Comparison of ENCODE assay signal across 23 mouse cellular contexts in the genomic region with DNA sequence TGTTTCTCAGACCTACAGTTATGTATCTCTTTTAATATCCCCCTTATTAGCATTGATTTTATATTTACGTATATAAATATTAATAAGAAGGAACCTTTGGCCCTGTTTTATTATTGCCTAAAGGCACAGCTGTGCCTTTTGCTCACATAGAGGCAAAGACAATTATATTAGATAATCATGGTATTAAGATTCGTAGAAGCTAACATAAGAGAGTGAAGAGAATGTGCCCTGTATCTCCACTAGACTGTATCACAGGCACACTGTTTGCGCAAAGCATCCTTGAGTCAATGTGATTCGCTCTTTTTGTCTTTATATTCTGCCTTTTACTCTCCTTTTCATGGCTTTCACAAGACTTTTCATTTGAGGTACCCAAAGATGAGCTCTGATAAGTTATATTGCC.
DNase-seq lines count a peak whose midpoint lies in the region; ATAC-seq and TF ChIP-seq lines count a peak whose summit lies in the region.
"Had no signal": no experiment of that assay in that cellular context is flagged by ENCODE, and none has a peak within 500 bp of the region (broad histone marks: within the 10 kb centered on the region; RNA-seq: fewer than 3 reads in every experiment).

No protein-coding gene starts in this region.

- ATAC-seq in hindbrain, embryonic 11.5 days (ENCODE audit: low FRiP score) = peak; percentile 60; the same call in 1 of the 2 replicates
- ATAC-seq in hindbrain, embryonic 13.5 days (ENCODE audit: low FRiP score) = no peak
- peak; percentile 71; the same call in 1 of the 2 replicates for ATAC-seq in hindbrain, embryonic 12.5 days (ENCODE audit: low FRiP score)
- ATAC-seq in midbrain, embryonic 12.5 days (ENCODE audit: low FRiP score, low read depth) = peak; percentile 52; the same call in 1 of the 2 replicates
- no peak for ATAC-seq in midbrain, postnatal 0 days (ENCODE audit: low FRiP score)
- ATAC-seq: activated CD4-positive, CD25-positive, alpha-beta regulatory T cell, adult 4 months; CD4-positive, CD25-positive, alpha-beta regulatory T cell, adult 4 months; Patski had no signal

- H3K4me3 ChIP-seq in hindbrain, embryonic 11.5 days (ENCODE audit: low read depth, low read length) = no peak overlapping the region
- H3K4me3 ChIP-seq in hindbrain, embryonic 13.5 days = no peak overlapping the region
- no peak overlapping the region for H3K4me3 ChIP-seq in hindbrain, embryonic 12.5 days
- H3K4me3 ChIP-seq in hindbrain, embryonic 10.5 days = no peak overlapping the region
- no peak overlapping the region for H3K4me3 ChIP-seq in midbrain, embryonic 12.5 days
- no peak overlapping the region for H3K4me3 ChIP-seq in midbrain, postnatal 0 days (ENCODE audit: low read depth, low read length)

- TF ChIP-seq CTCF in midbrain, postnatal 0 days (IDR thresholded peaks at IDR 0.05) = no peak
- no peak for TF ChIP-seq CTCF in brain, embryonic 14.5 days (IDR thresholded peaks at IDR 0.05; ENCODE audit: borderline replicate concordance, extremely low read depth, insufficient read depth, insufficient read length)

- WGBS in hindbrain, embryonic 11.5 days = 79% methylated on average over 4 of the region's 4 CpGs
- 79% methylated on average over 4 of the region's 4 CpGs for WGBS in hindbrain, embryonic 13.5 days
- WGBS in hindbrain, embryonic 12.5 days = 69% methylated on average over 4 of the region's 4 CpGs
- WGBS in hindbrain, embryonic 10.5 days = 89% methylated on average over 4 of the region's 4 CpGs
- 75% methylated on average over 4 of the region's 4 CpGs for WGBS in midbrain, embryonic 12.5 days
- WGBS in midbrain, postnatal 0 days = 75% methylated on average over 4 of the region's 4 CpGs

- H3K27ac ChIP-seq in hindbrain, embryonic 11.5 days (ENCODE audit: low read depth, low read length) = no peak overlapping the region
- H3K27ac ChIP-seq in hindbrain, embryonic 13.5 days = no peak overlapping the region
- H3K27ac ChIP-seq in hindbrain, embryonic 12.5 days = no peak overlapping the region
- no peak overlapping the region for H3K27ac ChIP-seq in hindbrain, embryonic 10.5 days
- H3K27ac ChIP-seq in midbrain, embryonic 12.5 days (replicated peaks) = no peak overlapping the region
- no peak overlapping the region for H3K27ac ChIP-seq in midbrain, postnatal 0 days (ENCODE audit: low read depth, low read length)

- no peak for DNase-seq in hindbrain, embryonic 11.5 days (ENCODE audit: low spot score)
- no peak for DNase-seq in hindbrain, embryonic 10.5 days (ENCODE audit: low spot score)
- no peak for DNase-seq in midbrain, postnatal 0 days (ENCODE audit: low spot score)
- DNase-seq in brain, embryonic 14.5 days (ENCODE audit: low read depth) = peak; percentile 8
- DNase-seq in heart, postnatal 4 days = no peak
- DNase-seq: adrenal gland, adult 2 months; adrenal gland, adult 8-10 months; adrenal gland, postnatal 10 days; adrenal gland, postnatal 14 days; adrenal gland, postnatal 25 days; adrenal gland, postnatal 36 days; B cell, adult 2 months; cerebellum, adult 11 months; cerebellum, adult 11-12 months; cerebellum, adult 18-20 months had no signal

- no peak for TF ChIP-seq POLR2A in brain, embryonic 14.5 days (IDR thresholded peaks at IDR 0.05; ENCODE audit: borderline replicate concordance, extremely low read depth, insufficient read depth, insufficient read length, poor library complexity, severe bottlenecking)

- H3K27me3 ChIP-seq in hindbrain, embryonic 11.5 days (ENCODE audit: control insufficient read depth, insufficient read depth, low read length) = no peaks in the 10 kb centered on the region
- no peaks in the 10 kb centered on the region for H3K27me3 ChIP-seq in hindbrain, embryonic 13.5 days
- no peaks in the 10 kb centered on the region for H3K27me3 ChIP-seq in hindbrain, embryonic 12.5 days
- H3K27me3 ChIP-seq in hindbrain, embryonic 10.5 days (ENCODE audit: insufficient read depth, poor library complexity, severe bottlenecking) = no peaks in the 10 kb centered on the region
- no peaks in the 10 kb centered on the region for H3K27me3 ChIP-seq in midbrain, embryonic 12.5 days
- H3K27me3 ChIP-seq in midbrain, postnatal 0 days (ENCODE audit: insufficient read depth, low read length) = no peaks in the 10 kb centered on the region
- H3K27me3 ChIP-seq: CH12.LX, Patski had no signal

- H3K4me1 ChIP-seq in hindbrain, embryonic 11.5 days (replicated peaks; ENCODE audit: control insufficient read depth, insufficient read depth, low read length) = no peaks in the 10 kb centered on the region
- no peaks in the 10 kb centered on the region for H3K4me1 ChIP-seq in hindbrain, embryonic 13.5 days (replicated peaks)
- H3K4me1 ChIP-seq in hindbrain, embryonic 12.5 days = no peaks in the 10 kb centered on the region
- no peaks in the 10 kb centered on the region for H3K4me1 ChIP-seq in hindbrain, embryonic 10.5 days (replicated peaks)
- H3K4me1 ChIP-seq in midbrain, embryonic 12.5 days = no peaks in the 10 kb centered on the region
- H3K4me1 ChIP-seq in midbrain, postnatal 0 days (ENCODE audit: insufficient read depth, low read length) = no peaks in the 10 kb centered on the region

- no peaks in the 10 kb centered on the region for H3K36me3 ChIP-seq in hindbrain, embryonic 11.5 days (ENCODE audit: control insufficient read depth, insufficient read depth, low read length)
- H3K36me3 ChIP-seq in hindbrain, embryonic 13.5 days = no peaks in the 10 kb centered on the region
- no peaks in the 10 kb centered on the region for H3K36me3 ChIP-seq in hindbrain, embryonic 12.5 days
- no peaks in the 10 kb centered on the region for H3K36me3 ChIP-seq in hindbrain, embryonic 10.5 days
- no peaks in the 10 kb centered on the region for H3K36me3 ChIP-seq in midbrain, embryonic 12.5 days
- H3K36me3 ChIP-seq in midbrain, postnatal 0 days (ENCODE audit: insufficient read depth, low read length) = no peaks in the 10 kb centered on the region
- H3K36me3 ChIP-seq: G1E had no signal

- H3K9ac ChIP-seq in hindbrain, embryonic 11.5 days (ENCODE audit: low read depth, low read length) = no peak overlapping the region
- H3K9ac ChIP-seq in hindbrain, embryonic 13.5 days = no peak overlapping the region
- no peak overlapping the region for H3K9ac ChIP-seq in hindbrain, embryonic 12.5 days
- H3K9ac ChIP-seq in midbrain, embryonic 12.5 days (replicated peaks) = no peak overlapping the region
- no peak overlapping the region for H3K9ac ChIP-seq in midbrain, postnatal 0 days (replicated peaks; ENCODE audit: low read length, poor library complexity, severe bottlenecking)

- H3K4me2 ChIP-seq in hindbrain, embryonic 11.5 days (replicated peaks; ENCODE audit: low read depth, low read length) = no peak overlapping the region
- H3K4me2 ChIP-seq in hindbrain, embryonic 13.5 days = no peak overlapping the region
- H3K4me2 ChIP-seq in hindbrain, embryonic 12.5 days (replicated peaks) = no peak overlapping the region
- H3K4me2 ChIP-seq in midbrain, embryonic 12.5 days (replicated peaks) = no peak overlapping the region
- H3K4me2 ChIP-seq in midbrain, postnatal 0 days (ENCODE audit: low read depth, low read length, poor library complexity, severe bottlenecking) = no peak overlapping the region

- H3K9me3 ChIP-seq in hindbrain, embryonic 11.5 days (ENCODE audit: control insufficient read depth, low read length) = no peaks in the 10 kb centered on the region
- H3K9me3 ChIP-seq in hindbrain, embryonic 13.5 days = no peaks in the 10 kb centered on the region
- no peaks in the 10 kb centered on the region for H3K9me3 ChIP-seq in hindbrain, embryonic 12.5 days (replicated peaks)
- no peaks in the 10 kb centered on the region for H3K9me3 ChIP-seq in hindbrain, embryonic 10.5 days
- no peaks in the 10 kb centered on the region for H3K9me3 ChIP-seq in midbrain, embryonic 12.5 days
- H3K9me3 ChIP-seq in midbrain, postnatal 0 days (ENCODE audit: low read length) = no peaks in the 10 kb centered on the region
- H3K9me3 ChIP-seq: G1E had no signal

Comparison
In these comparisons a context has a peak if more than half of its experiments do, and no peak if none do; other contexts are left out.
1. ATAC-seq: peak in hindbrain, embryonic 11.5 days (single experiment), hindbrain, embryonic 12.5 days (single experiment) and midbrain, embryonic 12.5 days (single experiment); none in hindbrain, embryonic 13.5 days (single experiment) and midbrain, postnatal 0 days (single experiment).